Comparison of ENCODE assay signal across 8 mouse cellular contexts in genomic region chr14:63066630-63067310, GRCm38 (mm10). TPM values are rescaled to one million over a fixed set of nuclear protein-coding genes. Genes with fewer than 3 reads are reported as not detected.
DNase-seq lines count a peak whose midpoint lies in the region; ATAC-seq lines count a peak whose summit lies in the region.

No protein-coding gene starts in this region.

- intact Hi-C loops in left cerebral cortex, postnatal 10 days (cut with DNase I): loop anchor here (5.0 kb wide), 1 partner anchor 306 kb away; no protein-coding TSS in a partner anchor

- ATAC-seq in megakaryocyte progenitor cell, adult 5-6 weeks (replicated peaks; ENCODE audit: poor library complexity): peak; percentile 78

- peak; percentile 49 for DNase-seq in gastrocnemius, adult 18-20 months (ENCODE audit: low spot score)
- DNase-seq in gastrocnemius, adult 8-10 months (ENCODE audit: low spot score in 2 of 2): no peak
- DNase-seq in cerebellum, postnatal 25 days: peak; percentile 75 to 87
- DNase-seq in frontal cortex, postnatal 36 days (ENCODE audit: low spot score in 2 of 2): peak; percentile 70 to 73
- DNase-seq in induced T-regulatory cell, adult 2 months (ENCODE audit: low read depth): peak; percentile 81
- peak; percentile 59 to 69 for DNase-seq in left cerebral cortex, postnatal 10 days (ENCODE audit: extremely low spot score in 1 of 2, low spot score in 2 of 2)
- DNase-seq in right cerebral cortex, postnatal 10 days (ENCODE audit: low spot score in 2 of 2): peak; percentile 61 to 82

RNA-seq across cellular contexts. Expression of gene Defb30, which starts 17.0 kb away (rescaled TPM):
- total RNA-seq in gastrocnemius, adult 18-20 months (2021): not detected
- not detected for total RNA-seq in gastrocnemius, adult 8-10 months (2022)
- not detected for total RNA-seq in left cerebral cortex, postnatal 10 days (2021)
- total RNA-seq in megakaryocyte progenitor cell, adult 5-6 weeks (2015): not detected in 2 replicates
- total RNA-seq in megakaryocyte progenitor cell, adult 5-6 weeks (2017): not detected in 2 replicates

RNA-seq across cellular contexts. Expression of gene Defb42, which starts 20.0 kb away (rescaled TPM):
- not detected for total RNA-seq in gastrocnemius, adult 18-20 months (2021)
- total RNA-seq in gastrocnemius, adult 8-10 months (2022): not detected
- total RNA-seq in left cerebral cortex, postnatal 10 days (2021): not detected
- total RNA-seq in megakaryocyte progenitor cell, adult 5-6 weeks (2015): not detected in 2 replicates
- total RNA-seq in megakaryocyte progenitor cell, adult 5-6 weeks (2017): not detected in 2 replicates

RNA-seq across cellular contexts. Expression of gene Defb43, which starts 55.2 kb away (rescaled TPM):
- total RNA-seq in gastrocnemius, adult 18-20 months (2021): not detected
- not detected for total RNA-seq in gastrocnemius, adult 8-10 months (2022)
- total RNA-seq in left cerebral cortex, postnatal 10 days (2021): not detected
- not detected in 2 replicates for total RNA-seq in megakaryocyte progenitor cell, adult 5-6 weeks (2015)
- not detected in 2 replicates for total RNA-seq in megakaryocyte progenitor cell, adult 5-6 weeks (2017)

Comparison
In these comparisons a context has a peak if more than half of its experiments do, and no peak if none do; other contexts are left out.
1. DNase-seq: peak in gastrocnemius, adult 18-20 months (single experiment), cerebellum, postnatal 25 days (2 of 2), frontal cortex, postnatal 36 days (2 of 2), induced T-regulatory cell, adult 2 months (single experiment), left cerebral cortex, postnatal 10 days (2 of 2) and right cerebral cortex, postnatal 10 days (2 of 2); none in gastrocnemius, adult 8-10 months (0 of 2).